Mouse (Mus musculus) lung, postnatal 25 days (tissue): Measurements from ENCODE around the gene Zbtb33.

Experiments used
- DNase-seq: peaks from one replicate; pipeline ENCODE4 v3.0.0; 2022; ENCODE audit warnings: low spot score

Gene Zbtb33

DNA sequence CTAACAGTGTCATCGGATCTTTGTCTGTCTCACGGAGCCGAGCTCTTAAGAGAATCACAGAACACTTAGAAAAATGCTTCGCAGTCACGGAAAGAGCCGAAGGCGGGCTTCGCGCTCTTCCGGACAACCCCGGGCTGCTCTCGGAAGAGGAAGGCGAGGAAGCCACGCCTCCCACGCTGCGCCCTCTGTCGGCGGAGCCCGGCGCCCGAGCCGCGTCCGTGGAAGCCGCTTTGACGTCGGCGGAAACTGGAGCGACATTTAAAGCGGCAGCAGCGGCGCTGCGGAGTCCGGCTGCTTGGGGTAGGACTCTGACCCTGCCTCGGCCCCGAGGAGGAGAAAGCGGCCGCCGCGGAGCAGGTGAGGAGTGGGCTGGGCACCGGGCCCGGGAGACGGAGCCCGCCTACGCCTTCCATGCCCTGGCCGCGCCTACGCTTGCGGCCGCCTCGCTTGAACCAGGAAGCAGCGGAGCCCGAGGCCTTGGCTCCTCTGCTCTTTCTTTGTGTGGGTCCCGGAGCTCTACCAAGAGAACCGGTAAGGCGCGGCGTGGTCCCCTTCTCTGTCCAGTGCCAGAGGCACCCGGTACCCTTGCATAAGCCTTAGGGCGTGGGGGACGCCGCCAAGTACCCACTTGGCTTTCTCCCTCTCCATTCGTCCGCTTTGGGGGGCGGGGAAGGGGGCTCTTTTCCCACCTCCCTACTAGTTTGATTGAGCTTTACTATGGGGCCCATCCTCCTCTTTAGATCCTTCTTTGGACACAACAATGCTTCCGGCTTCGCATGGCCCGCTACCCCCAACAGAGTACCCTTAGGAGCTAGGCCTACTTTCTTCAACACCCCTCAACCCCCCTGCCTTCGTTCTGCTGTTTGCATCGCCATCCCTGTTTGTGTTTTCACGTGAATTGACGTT is at the start of gene Zbtb33:
TSS of gene Zbtb33 (plus strand) at position 242 of the 906 bp plus-strand sequence.
- peak; percentile 88 for DNase-seq

DNA sequence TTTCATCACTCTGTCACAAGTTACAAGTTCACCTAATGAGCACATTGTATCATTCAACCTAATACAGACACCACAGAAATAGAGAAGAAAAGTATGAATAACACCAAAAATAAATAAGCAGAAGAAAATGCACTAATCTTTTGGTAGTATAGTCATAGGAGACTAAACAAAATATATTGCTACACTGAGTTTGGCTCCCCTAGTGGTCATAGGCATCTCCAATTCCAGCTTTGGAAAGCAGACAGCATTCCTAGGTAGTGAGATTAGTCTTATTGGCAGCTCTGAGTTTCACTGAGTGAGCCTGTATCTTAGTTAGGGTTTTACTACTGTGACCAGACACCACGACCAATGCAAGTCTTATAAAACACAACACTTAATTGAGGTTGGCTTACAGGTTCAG is 30.5 kb upstream of the Zbtb33 start:
- DNase-seq: no peak

DNA sequence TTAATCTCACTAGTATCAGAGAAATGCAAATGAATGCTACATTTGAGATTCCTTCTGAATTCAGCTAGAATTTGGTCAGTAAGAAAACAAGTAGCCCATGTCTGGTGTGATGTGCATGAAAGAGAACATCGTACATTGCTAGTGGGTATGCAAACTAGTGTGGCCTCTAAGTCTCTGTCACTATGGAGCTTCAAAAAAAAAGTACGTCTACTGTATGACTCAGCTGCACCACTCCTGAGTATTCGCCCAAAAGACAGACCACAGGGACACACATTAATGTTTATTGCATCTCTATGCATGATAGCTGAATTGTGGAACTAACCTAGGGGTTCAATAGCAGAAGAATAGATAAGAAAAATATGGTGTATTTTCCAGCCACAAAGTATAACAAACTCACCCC is 24.3 kb upstream of the Zbtb33 start:
- no peak for DNase-seq

DNA sequence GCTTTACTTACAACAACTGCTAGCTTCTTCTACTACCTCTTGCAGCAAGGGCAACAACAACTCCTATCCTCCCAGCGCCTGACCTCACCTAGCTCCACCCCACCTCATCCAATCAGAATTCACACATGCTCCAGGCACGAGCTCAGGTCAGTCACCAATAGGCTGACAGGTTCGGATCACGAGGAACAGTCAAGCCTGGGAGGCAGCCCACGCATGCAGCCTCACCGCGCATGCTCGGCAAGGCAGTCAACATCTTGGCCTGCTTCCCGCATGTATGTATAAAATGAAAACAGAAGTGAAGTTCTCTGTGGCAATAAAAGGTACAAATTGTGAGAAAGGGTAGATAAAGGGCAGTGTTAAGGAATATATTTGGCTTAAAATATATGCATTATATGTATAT is 23.5 kb upstream of the Zbtb33 start:
- no peak for DNase-seq

GRCm38 (mm10) chrX:38166592-38166991 is 23.0 kb upstream of the Zbtb33 start:
- DNase-seq: no peak

GRCm38 (mm10) chrX:38179891-38180310 is 9.7 kb upstream of the Zbtb33 start:
- peak; percentile 59 for DNase-seq

GRCm38 (mm10) chrX:38180656-38181607 is 8.7 kb upstream of the Zbtb33 start:
- DNase-seq: no peak

DNA sequence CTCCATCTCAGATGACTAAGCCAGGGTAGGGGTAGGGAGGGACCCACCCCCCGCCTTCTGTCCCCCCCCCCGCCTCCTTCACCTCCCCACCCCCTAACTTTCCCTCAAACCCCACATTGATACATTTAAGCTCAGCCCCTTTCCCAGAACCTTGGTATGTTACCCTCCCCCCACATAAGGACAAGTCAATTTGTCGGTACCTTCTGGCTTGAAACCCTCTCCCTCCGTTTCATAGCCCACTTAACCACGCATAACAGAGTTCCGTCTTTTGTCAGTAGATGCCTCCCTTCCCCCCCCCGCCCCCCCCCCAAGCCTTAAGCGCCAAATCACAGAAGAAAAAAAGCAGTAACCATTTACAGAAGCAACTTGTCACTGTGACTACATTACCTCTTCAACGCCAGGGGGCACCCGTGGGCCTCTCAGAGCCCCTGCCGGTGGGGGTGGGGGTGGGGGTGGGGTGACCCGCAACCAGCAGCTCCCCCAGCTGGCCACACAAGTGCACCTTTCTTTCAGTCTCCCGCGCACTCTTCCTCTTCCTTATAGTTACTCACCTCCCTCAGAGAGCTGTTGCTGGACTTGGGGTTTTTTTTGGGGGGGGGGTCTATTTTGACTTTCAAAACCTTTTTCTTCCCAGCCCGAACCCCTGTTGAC is 7.9 kb upstream of the Zbtb33 start:
- DNase-seq: peak; percentile 46

DNA sequence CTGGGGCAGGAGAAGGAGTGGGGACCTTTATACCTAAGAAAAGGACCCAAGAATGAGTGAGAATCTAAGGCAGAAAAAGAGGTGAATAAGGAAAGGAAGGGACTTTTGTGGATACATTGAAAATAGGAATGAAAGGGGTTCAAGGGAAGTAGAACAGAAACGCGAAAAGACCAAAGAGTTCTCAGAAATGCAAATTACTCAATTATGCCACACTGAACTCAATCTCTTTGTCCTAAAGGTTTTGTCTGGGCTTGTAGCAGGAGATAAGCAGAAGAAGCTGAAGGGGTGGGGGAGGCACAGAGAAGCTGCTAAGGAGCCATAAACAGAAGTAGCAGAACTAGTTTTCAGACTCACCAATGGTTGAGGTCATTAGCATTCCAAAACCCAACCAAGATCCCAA is 4.1 kb upstream of the Zbtb33 start:
- no peak for DNase-seq

GRCm38 (mm10) chrX:38190458-38190764 is 818 bp downstream of the Zbtb33 start:
- no peak for DNase-seq

DNA sequence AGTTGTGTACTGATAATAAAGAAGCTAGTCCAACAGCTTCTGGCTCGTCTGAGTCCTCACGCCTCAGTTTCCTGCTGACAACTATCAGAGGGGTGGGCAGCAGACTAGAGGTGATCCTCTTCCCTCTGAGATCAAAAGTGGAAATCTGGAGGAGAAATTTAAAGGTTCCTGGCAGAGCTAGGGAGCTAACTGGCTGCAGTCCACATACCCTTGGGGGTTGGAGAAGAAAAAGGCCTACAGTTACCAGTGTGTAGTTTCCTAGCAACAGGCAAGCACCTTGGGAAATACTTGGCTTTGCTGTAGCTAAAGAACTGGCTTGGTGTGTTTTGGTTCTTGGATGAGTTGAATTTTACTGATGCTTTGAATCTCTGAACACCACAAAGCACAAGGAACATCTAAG is 12.2 kb downstream of the Zbtb33 start:
- no peak for DNase-seq

DNA sequence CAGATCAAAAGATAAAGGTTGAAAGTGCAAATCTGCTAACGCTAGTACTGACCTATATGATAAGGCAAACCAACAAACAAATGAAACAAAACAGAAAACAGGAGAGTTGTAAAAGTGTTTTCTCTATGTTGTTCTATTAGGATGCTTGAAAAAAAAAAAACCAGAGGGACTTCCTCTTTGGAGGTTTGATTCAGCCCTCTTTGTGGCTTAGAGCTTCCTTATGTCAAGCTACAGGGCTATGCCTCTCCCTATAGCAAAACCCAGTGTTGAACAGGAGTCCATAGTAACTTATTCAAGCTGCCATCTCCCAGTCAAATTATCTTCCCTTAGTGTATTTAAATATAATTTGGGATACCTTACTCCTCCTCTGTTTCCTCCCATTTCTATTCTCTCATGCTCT is 17.8 kb downstream of the Zbtb33 start:
- DNase-seq: no peak

DNA sequence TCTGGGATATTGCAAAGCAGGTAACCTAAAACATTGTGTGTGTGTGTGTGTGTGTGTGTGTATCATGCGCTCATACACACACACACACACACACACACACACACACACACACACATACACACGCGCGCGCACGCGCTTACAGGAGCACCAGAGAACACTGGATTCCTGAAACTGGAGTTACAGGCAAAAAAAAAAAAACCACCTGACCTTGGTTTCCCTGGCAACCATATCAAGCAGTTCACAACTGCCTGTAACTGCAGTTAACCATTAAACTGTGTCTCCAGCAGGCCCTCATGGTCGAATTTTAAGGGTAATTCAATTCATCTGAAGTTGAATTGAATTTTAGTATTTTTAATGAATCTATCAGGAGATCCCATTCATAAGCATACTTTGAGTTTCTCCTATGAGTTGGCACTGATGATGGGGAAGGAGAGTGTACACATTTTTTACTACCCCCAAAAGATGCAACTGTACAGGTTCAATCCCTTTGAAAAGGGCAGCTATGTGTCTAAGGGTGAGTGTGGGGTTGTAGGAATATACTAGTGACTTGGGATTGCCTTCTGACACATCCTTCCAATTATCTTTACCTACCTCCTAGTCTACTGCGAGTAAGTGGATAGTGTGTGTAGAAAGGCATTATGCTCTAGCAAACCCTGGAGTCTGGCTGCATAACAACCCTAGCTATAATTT is 27.5 kb downstream of the Zbtb33 start:
- no peak for DNase-seq

DNA sequence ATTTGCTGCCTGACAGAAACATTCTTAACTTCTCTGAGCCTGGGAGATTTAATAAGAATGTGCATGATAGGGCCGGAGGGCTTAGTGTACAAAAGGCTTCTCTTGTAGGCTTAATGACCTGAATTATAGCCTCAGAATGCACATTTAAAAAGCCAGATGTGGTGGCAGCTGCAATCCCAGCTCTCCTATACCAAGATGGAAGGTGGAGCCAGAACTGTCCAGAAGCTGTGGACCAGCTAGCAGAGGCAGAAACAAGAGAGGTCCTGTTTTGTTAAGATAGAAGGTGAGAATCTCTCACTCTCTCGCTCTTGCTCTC is 28.0 kb downstream of the Zbtb33 start:
- no peak for DNase-seq

- DNase-seq: no peak
Observed at GRCm38 (mm10) chrX:38222757-38223156, 33.2 kb downstream of the Zbtb33 start.

GRCm38 (mm10) chrX:38229888-38230287 is 40.3 kb downstream of the Zbtb33 start:
- DNase-seq: no peak

DNA sequence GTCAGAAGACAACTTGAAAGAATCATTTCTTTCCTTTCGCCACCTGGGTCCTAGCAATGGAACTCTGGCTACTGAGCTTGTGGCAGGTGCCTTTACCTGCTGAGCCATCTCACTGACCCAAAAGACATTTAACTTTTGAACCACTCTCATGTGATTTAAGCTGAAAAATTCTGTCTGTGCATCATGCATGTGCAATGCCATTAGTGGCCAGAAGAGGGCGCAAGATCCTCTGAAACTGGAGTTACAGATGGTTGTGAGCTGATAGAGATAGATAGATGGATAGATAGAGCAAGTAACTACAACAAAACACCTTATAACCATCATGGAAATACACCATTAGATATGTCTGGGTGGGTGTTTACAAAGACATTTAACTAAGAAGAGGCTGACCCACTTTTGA is 48.1 kb downstream of the Zbtb33 start:
- DNase-seq: peak; percentile 16
